Mouse (Mus musculus): ENCODE measurements around the gene Sdc3.

Gene Sdc3

DNA sequence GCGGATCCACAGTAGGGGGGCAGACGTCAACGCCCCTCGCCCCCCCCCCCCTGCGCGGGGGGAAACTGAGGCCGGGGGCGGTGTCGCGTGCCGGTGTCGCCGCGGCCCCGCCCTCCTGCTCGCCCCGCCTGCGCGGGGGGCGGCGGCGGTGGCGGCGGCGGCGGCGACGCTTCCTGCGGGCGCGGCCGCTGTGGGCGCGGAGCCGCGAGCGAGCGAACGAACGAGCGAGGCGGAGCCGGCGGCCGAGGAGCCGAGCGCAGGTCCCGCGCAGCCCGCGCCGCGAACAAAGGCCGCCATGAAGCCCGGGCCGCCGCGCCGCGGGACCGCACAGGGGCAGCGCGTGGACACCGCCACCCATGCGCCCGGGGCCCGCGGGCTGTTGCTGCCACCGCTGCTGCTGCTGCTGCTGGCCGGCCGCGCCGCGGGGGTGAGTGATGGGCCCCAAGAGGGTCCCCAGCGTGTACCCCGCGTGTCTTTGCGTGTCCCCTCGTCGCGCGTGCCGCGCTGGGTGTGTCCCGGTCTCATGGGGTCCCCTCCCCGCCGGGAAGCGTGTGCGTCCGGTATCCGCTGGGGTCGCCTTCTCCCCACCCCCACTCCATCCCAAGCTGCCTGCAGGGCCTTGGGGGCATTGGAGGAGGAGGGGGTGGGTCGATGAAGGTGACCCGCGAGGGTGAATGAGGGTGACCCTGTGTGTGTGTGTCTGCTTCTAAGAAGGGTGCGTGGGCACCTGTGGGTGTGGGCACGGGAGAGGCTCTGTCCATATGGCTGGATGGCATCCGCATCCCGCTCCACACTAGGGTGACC lies at the start of gene Sdc3:
Gene Sdc3, plus strand, starts transcription at position 162 of the 804 bp plus-strand sequence.
- no peak for DNase-seq (ENCODE audit: low read depth)

- no peak for DNase-seq (ENCODE audit: low read depth)
Measured at GRCm38 (mm10) chr4:130744058-130744457, 48.3 kb upstream of the Sdc3 start.

- peak; percentile 82 for DNase-seq (ENCODE audit: low read depth)
Measured at GRCm38 (mm10) chr4:130745561-130746306, 46.6 kb upstream of the Sdc3 start.

DNA sequence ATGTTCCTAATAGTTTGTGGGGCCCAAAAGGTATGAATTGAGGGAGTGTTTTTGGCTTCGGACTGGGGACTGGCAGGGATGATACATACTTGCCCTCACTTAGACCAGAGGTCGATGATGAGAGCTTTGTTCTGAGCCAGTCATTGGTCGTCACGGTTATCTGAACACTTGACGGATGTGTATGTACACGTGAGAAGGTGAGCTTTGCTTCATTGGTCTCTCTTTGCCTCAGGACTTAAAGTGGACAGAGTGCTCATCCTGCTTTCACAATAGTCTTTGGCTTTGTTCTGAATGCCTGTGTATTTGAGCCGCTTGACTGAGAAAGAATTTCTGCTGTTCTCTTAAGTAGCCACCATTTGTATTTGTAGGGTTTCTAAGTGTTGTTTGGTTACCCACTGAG lies 42.8 kb upstream of the Sdc3 start:
- DNase-seq (ENCODE audit: low read depth), result no peak

DNA sequence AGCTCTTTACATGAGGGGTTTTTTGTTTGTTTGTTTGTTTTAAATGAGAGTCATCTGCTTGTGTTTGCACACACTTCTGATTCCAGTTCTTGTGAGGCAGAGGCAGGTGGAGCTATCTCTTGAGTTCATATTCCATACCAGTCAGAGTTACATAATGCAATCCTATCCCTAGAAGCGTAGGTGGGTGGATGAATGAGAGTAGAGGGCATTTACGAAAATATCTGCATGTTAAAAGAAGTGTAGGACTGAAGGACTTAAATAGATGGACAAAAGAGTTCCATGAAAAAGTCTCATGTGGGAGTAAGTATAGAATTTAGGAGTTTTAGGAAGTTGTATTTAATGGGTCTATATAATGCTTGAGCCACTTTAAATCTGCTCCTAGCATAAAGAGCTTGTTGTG lies 40.4 kb upstream of the Sdc3 start:
- no peak for DNase-seq (ENCODE audit: low read depth)

- no peak for DNase-seq (ENCODE audit: low read depth)
Measured at GRCm38 (mm10) chr4:130752591-130752990, 39.7 kb upstream of the Sdc3 start.

GRCm38 (mm10) chr4:130753755-130754154 lies 38.6 kb upstream of the Sdc3 start:
- no peak for DNase-seq (ENCODE audit: low read depth)

DNA sequence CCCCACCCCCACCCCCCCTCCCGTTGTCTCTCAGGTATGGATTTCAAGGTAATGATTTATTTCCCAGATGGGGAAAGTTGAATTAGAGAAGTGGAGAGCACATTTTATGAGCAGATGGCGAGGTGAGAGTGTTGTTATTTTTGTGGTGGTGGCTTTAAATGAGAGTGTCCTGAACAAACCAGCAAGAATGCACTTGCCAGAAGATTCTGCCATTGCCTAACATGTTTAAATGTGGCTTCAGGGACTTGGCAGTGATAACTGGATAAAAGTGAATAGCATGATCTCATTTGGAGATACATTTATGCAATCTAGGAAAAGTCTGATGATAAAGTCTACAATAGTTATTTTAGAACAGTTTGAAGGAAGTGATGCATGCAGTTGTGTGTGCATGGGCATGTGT lies 37.6 kb upstream of the Sdc3 start:
- DNase-seq (ENCODE audit: low read depth), result no peak

DNA sequence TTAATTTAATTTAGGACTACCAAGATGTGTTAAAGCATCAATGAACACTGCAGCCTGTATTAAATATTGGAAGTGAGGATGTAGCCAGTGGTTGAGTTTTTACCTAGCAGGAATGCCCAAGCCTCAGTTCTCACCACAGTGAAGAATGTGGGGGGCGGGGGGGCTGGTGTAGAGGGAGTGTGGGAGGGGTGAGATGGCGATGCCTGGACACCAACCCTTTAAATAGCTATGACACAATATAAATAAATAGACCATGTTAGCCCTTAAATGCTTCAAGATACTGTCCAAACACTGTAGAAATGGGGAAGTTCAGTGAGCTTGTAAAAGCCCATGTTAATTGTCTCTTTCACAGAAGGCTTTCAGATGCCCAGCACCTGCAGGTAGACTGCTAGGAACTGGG lies 32.5 kb upstream of the Sdc3 start:
- DNase-seq (ENCODE audit: low read depth), result no peak

DNA sequence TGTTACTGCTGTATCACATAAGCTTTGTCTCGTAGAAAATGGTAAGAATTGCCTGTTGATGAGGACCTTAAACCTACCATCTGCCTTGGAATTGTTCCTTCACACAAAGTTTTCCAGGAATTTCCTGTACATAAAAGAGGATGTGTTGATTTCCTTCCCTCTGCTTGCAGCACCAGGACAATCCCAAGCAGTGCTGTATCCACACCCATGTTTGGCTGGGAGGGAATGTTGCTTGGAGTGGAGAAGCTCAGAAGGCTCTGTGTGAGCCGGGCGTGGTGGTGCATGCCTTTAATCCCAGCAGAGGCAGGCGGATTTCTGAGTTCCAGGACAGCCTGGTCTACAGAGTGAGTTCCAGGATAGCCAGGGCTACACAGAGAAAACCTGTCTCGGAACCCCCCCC lies 30.5 kb upstream of the Sdc3 start:
- DNase-seq (ENCODE audit: low read depth), result no peak

DNA sequence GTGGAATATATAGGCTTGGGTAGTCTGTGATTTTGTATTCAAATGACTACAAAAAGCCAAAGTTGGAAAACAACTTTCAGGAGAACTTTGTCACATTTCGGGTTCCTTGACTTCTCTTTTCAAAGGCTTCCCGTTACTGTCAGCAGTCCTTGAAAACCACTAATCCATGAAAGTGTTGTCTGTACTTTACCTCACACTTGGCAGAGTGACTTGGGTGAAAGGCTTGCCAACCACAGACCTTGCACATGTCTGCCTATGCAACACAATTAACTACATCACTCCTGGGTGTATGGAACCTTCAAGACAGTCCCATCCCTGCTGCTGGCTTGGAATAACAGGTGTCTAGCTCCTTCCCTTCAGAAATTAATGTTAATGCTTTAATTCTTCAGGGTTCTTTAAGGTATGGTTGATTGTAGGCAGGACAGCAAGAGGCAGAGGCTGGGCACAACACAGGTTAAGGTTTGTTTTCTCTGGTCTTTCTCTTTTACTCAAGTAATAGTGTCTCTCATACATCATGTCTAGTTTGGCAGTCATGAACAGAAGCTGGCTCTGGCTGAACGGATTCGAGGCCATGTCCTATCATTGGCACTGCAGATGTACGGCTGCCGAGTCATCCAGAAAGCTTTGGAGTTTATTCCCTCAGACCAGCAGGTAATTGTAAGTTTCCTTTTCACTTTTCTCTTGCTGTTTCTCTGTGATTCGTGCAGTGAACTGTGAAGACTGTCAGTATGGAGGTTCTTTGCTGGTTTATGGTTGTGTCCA lies 26.8 kb upstream of the Sdc3 start:
- no peak for DNase-seq (ENCODE audit: low read depth)

DNA sequence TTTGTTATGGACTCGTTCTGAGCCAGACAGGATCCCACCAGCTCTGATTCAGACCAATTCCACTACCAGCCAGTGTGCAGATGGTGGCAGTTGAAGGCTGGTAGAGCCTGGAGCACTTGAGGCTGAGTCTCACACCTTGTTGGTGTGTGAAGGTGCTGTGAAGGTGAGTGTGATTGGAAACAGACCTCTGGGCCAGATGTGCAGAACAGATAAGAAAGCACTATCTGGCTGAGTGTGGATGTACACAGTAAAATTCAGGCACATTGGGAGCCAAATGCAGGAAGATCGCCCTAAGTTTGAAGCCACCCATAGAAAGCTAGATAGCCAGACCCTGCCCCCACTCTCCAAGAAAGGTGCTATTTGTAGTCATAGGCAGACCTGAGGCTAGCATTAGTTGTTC lies 25.9 kb upstream of the Sdc3 start:
- no peak for DNase-seq (ENCODE audit: low read depth)

DNA sequence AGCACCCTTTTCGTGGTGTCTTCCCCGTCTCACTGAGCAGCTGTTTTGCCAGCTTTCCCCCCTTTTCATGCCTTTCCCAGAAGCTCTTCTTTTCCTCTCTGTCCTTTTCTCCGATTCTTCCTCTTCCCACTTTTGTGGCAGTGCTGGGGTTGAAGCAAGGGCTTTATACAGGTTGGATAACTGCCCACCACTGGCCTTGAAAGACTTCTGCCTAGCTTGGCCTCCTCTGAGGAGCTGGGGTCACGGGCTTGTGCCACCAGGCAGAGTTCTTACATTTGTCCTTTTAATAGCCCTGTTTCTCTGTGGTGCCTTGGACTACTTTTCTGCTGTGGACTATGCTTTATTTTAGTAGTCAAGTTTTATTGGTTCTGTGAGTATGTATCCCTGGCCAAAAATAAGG lies 25.4 kb upstream of the Sdc3 start:
- no peak for DNase-seq (ENCODE audit: low read depth)

GRCm38 (mm10) chr4:130773899-130774298 lies 18.4 kb upstream of the Sdc3 start:
- DNase-seq (ENCODE audit: low read depth), result no peak

GRCm38 (mm10) chr4:130774822-130775221 lies 17.5 kb upstream of the Sdc3 start:
- no peak for DNase-seq (ENCODE audit: low read depth)

DNA sequence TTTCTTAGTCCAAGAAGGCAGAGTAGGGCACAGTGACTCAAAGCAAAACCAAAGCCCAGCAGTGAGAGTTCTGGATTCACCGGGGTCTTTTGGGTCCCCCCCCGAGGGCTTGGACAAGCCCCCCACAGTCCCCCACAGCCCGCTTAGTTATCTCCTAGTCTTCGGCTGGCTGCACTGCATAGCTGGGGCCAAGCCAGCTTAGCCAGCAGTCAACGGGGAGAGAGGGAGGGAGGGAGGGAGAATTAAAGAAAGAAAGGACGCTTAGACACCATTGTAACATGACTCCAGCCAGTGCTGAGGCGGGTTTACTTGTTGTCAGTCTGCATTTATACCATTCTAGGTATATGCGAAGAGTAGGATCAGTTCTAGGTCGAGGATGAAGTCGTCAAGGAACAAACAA lies 14.7 kb upstream of the Sdc3 start:
- DNase-seq (ENCODE audit: low read depth), result no peak

GRCm38 (mm10) chr4:130779037-130779436 lies 13.3 kb upstream of the Sdc3 start:
- no peak for DNase-seq (ENCODE audit: low read depth)

- no peak for DNase-seq (ENCODE audit: low read depth)
Measured at GRCm38 (mm10) chr4:130782492-130782891, 9.8 kb upstream of the Sdc3 start.

- DNase-seq (ENCODE audit: low read depth), result no peak
Measured at GRCm38 (mm10) chr4:130784755-130785154, 7.6 kb upstream of the Sdc3 start.

DNA sequence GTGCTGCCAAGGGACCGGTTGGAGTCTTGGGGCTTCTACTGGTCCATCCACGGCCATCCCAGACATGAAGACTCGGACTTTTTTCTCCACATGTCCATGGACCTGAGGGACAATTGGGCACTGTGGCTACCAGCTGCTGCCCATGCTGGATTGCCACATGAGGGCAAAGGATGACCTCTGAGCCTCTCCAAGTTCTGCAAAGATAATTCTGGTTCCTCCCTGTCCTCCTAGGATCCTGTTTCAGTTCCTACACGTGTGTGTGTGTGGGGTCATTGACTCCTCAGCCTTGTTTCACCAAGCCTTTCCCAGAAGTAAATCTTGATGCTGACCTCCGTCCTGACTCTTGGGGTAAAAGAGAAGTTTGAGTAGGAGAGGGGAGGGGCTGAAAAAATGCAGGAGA lies 4.8 kb upstream of the Sdc3 start:
- no peak for DNase-seq (ENCODE audit: low read depth)

DNA sequence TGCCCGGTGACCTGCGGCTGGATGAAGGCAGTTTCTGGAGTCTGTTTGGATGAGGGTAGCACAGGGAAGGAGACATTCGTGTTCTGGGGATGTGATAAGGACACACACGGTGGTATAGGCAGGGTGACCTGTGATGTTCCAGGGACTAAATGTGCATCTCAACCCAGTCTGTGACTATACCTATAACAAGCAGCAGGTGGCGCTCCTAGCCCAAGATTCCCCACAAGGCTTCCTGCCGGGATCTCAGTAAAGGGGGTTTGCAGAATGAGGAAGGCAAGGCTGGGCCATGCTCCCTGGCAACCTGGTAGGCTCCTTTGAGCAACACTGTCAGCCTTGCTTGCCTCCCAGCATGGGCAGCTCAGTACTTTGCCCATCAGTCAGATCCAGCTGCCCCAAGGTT lies 2.2 kb upstream of the Sdc3 start:
- DNase-seq (ENCODE audit: low read depth), result no peak

DNA sequence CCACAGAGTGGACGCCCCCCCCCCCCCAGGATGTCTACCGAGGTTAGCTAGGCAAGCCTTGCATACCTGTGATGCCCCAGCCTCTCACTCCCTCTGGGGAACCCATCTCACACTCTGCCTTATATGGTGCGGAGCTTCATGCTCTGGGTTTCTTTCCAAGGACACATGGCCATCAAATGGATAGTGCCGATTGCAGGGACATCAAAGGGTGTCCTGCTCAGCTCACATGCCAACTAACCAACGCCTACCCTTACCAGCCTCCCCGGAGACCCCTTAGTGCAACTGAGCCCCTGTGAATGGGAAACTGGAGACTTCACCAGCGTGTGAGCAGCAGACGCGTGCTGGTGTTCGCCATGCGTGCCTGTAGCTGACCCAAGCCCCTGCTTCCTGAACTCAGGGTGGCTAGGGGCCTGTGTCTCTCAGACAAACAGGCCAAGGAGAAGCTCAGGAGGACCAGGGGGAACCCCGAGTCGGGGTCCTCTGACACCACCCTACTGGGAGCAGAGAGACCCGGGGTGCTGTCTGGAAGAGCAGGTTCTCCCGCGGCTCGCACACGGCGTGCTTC lies 444 bp upstream of the Sdc3 start:
- no peak for DNase-seq (ENCODE audit: low read depth)

- no peak for DNase-seq (ENCODE audit: low read depth)
Measured at GRCm38 (mm10) chr4:130793180-130793501, 804 bp downstream of the Sdc3 start.
